Mouse (Mus musculus) thymus, adult 2 months (tissue): Measurements from ENCODE around the gene Ctu2.

Experiments
- CTCF ChIP-seq: fragments of 200-500 bp; IDR thresholded peaks from 2 replicates; pipeline ENCODE4 v1.5.1; 2012; ENCODE audit warnings: mild to moderate bottlenecking, control low read depth, low read length, moderate library complexity, borderline replicate concordance; ENCODE audit not compliant: control insufficient read depth, poor library complexity, insufficient read depth; ENCODE audit errors: extremely low read depth
- POLR2A ChIP-seq: fragments of 200-500 bp; IDR thresholded peaks from 2 replicates; pipeline ENCODE4 v1.6.1; 2012; ENCODE audit warnings: mild to moderate bottlenecking, low read length, control low read depth, moderate library complexity; ENCODE audit not compliant: control insufficient read depth, poor library complexity, insufficient read depth; ENCODE audit errors: extremely low read depth

- TF ChIP-seq POLR2A, result no peak
- no peak for TF ChIP-seq CTCF
These were observed 50.1 kb downstream of the Ctu2 start for GRCm38 (mm10) chr8:122526084-122526483.
